Mouse (Mus musculus): ENCODE results near the gene Prpf4b. TPM values are rescaled to one million over a fixed set of nuclear protein-coding genes. Genes with fewer than 3 reads are reported as not detected.
"Not testable (repeated sequence)": the region's sequence is repeated elsewhere in the genome, so short reads cannot be mapped to it uniquely, and the experiment has no call there.

The Prpf4b gene
- polyA plus RNA-seq, 1 experiment from 2014 or later, result 54.2 TPM

- no peak for ATAC-seq (ENCODE audit: low FRiP score, low TSS enrichment)
- no peak overlapping the region for H3K27ac ChIP-seq (ENCODE audit: low read length)
- H3K9me3 ChIP-seq (ENCODE audit: low read length), result no peaks in the 10 kb centered on the region
- H3K4me3 ChIP-seq (ENCODE audit: low read length), result no peak overlapping the region
- H3K36me3 ChIP-seq (ENCODE audit: insufficient read depth, low read length), result no peaks in the 10 kb centered on the region
- no peak overlapping the region for H3K4me2 ChIP-seq (replicated peaks; ENCODE audit: low read depth, low read length)
- WGBS, result 69% methylated on average over 10 of the region's 10 CpGs
- no peak overlapping the region for H3K9ac ChIP-seq (replicated peaks; ENCODE audit: low read length)
- H3K4me1 ChIP-seq (ENCODE audit: insufficient read depth, low read length), result no peaks in the 10 kb centered on the region
- H3K27me3 ChIP-seq (ENCODE audit: insufficient read depth, low read length), result no peaks in the 10 kb centered on the region
Observed at GRCm38 (mm10) chr13:34934931-34935644, 60.0 kb downstream of the Prpf4b start.

- no peak for ATAC-seq (ENCODE audit: low FRiP score, low TSS enrichment)
- no peak overlapping the region for H3K4me2 ChIP-seq (replicated peaks; ENCODE audit: low read depth, low read length)
- no peaks in the 10 kb centered on the region for H3K9me3 ChIP-seq (ENCODE audit: low read length)
Observed at GRCm38 (mm10) chr13:34942370-34942769, 67.3 kb downstream of the Prpf4b start.

GRCm38 (mm10) chr13:34951437-34951836 is 76.3 kb downstream of the Prpf4b start:
- H3K9ac ChIP-seq (replicated peaks; ENCODE audit: low read length); H3K4me3 ChIP-seq (ENCODE audit: low read length); H3K9me3 ChIP-seq (ENCODE audit: low read length); H3K4me1 ChIP-seq (ENCODE audit: insufficient read depth, low read length); H3K4me2 ChIP-seq (replicated peaks; ENCODE audit: low read depth, low read length); H3K27ac ChIP-seq (ENCODE audit: low read length); H3K27me3 ChIP-seq (ENCODE audit: insufficient read depth, low read length); ATAC-seq (ENCODE audit: low FRiP score, low TSS enrichment); H3K36me3 ChIP-seq (ENCODE audit: insufficient read depth, low read length): not testable (repeated sequence)
- WGBS, result 88% methylated on average over 2 of the region's 2 CpGs

More at GRCm38 (mm10) chr13:34942370-34942769, 67.3 kb downstream of the Prpf4b start:
- no peak overlapping the region for H3K9ac ChIP-seq (replicated peaks; ENCODE audit: low read length)
- no peaks in the 10 kb centered on the region for H3K4me1 ChIP-seq (ENCODE audit: insufficient read depth, low read length)
- H3K36me3 ChIP-seq (ENCODE audit: insufficient read depth, low read length), result no peaks in the 10 kb centered on the region
- no peaks in the 10 kb centered on the region for H3K27me3 ChIP-seq (ENCODE audit: insufficient read depth, low read length)
- H3K27ac ChIP-seq (ENCODE audit: low read length), result no peak overlapping the region
- H3K4me3 ChIP-seq (ENCODE audit: low read length), result no peak overlapping the region

Other genes starting within 250 kb of the Prpf4b start
- 9.4 and 10.6 TPM in 2 replicates for gene Pxdc1, start 221.8 kb upstream of the Prpf4b start, polyA plus RNA-seq (2015; fragmentation: Nextera tagmentation; extraction: Ambion mirVana)
- not detected in 2 replicates for gene Fam50b, start 140.5 kb upstream of the Prpf4b start, polyA plus RNA-seq (2015; fragmentation: Nextera tagmentation; extraction: Ambion mirVana)
- gene Fam217a, start 49.0 kb downstream of the Prpf4b start, polyA plus RNA-seq (2015; fragmentation: Nextera tagmentation; extraction: Ambion mirVana), result 4.6 and 5.5 TPM in 2 replicates
- not detected in 2 replicates for gene 4933417A18Rik, start 49.1 kb downstream of the Prpf4b start, polyA plus RNA-seq (2015; fragmentation: Nextera tagmentation; extraction: Ambion mirVana)
- 4.5 and 6.5 TPM in 2 replicates for gene Eci3, start 88.5 kb downstream of the Prpf4b start, polyA plus RNA-seq (2015; fragmentation: Nextera tagmentation; extraction: Ambion mirVana)
- gene Eci2, start 151.8 kb downstream of the Prpf4b start, polyA plus RNA-seq (2015; fragmentation: Nextera tagmentation; extraction: Ambion mirVana), result 144 and 147 TPM in 2 replicates

Data from kidney, embryonic 16.5 days (tissue).